ENCODE assay signal across 19 mouse cellular contexts in genomic region chr16:13714910-13715309, GRCm38 (mm10). TPM values are rescaled to one million over a fixed set of nuclear protein-coding genes. Genes with fewer than 3 reads are reported as not detected.
"Had no signal": no experiment of that assay in that cellular context is flagged by ENCODE, and none has a peak within 500 bp of the region (broad histone marks: within the 10 kb centered on the region; RNA-seq: fewer than 3 reads in every experiment).

No protein-coding gene starts in this region.

- H3K4me1 ChIP-seq: kidney, embryonic 15.5 days; limb, embryonic 12.5 days; liver, embryonic 15.5 days; midbrain, embryonic 13.5 days had no signal

- H3K36me3 ChIP-seq: kidney, embryonic 15.5 days; limb, embryonic 12.5 days; liver, embryonic 15.5 days; midbrain, embryonic 13.5 days had no signal

- H3K4me3 ChIP-seq: kidney, embryonic 15.5 days; limb, embryonic 12.5 days; liver, embryonic 15.5 days; midbrain, embryonic 13.5 days had no signal

- H3K27ac ChIP-seq: kidney, embryonic 15.5 days; limb, embryonic 12.5 days; liver, embryonic 15.5 days; midbrain, embryonic 13.5 days had no signal

- DNase-seq: kidney, adult 18-20 months; kidney, postnatal 25 days; layer of hippocampus, adult 9-11 months; layer of hippocampus, postnatal 36 days; liver; lung, adult 2 months; lung, postnatal 36 days; right cerebral cortex, postnatal 14 days; thymus, adult 18-20 months; thymus, postnatal 14 days had no signal

- H3K9ac ChIP-seq: kidney, embryonic 15.5 days; limb, embryonic 12.5 days; liver, embryonic 15.5 days; midbrain, embryonic 13.5 days had no signal

- H3K4me2 ChIP-seq: kidney, embryonic 15.5 days; limb, embryonic 12.5 days; liver, embryonic 15.5 days; midbrain, embryonic 13.5 days had no signal

- H3K9me3 ChIP-seq: kidney, embryonic 15.5 days; limb, embryonic 12.5 days; liver, embryonic 15.5 days; midbrain, embryonic 13.5 days had no signal

- ATAC-seq: lung, postnatal 0 days; midbrain, embryonic 13.5 days had no signal

- H3K27me3 ChIP-seq: kidney, embryonic 15.5 days; limb, embryonic 12.5 days; liver, embryonic 15.5 days; midbrain, embryonic 13.5 days had no signal

RNA-seq across cellular contexts. Expression of gene Pla2g10, which starts 15.9 kb away (rescaled TPM):
- total RNA-seq: layer of hippocampus, adult 18-20 months; layer of hippocampus, postnatal 36 days; left cerebral cortex, postnatal 36 days; megakaryocyte progenitor cell, adult 5-6 weeks; midbrain, postnatal 0 days had no signal
- polyA plus RNA-seq: limb, embryonic 12.5 days; liver, embryonic 15.5 days; lung, adult 2 months; midbrain, postnatal 0 days had no signal
